In genomic region chr5:148897941-148898417, GRCm38 (mm10) we compare ENCODE assay signal across 7 mouse cellular contexts. TPM values are rescaled to one million over a fixed set of nuclear protein-coding genes. Genes with fewer than 3 reads are reported as not detected.
DNase-seq lines count a peak whose midpoint lies in the region; ATAC-seq lines count a peak whose summit lies in the region.

No protein-coding gene starts in this region.

- WGBS in forebrain, embryonic 14.5 days = 57% methylated on average over 12 of the region's 12 CpGs
- 57% methylated on average over 12 of the region's 12 CpGs for WGBS in kidney, embryonic 16.5 days
- WGBS in midbrain, embryonic 13.5 days = 78% methylated on average over 12 of the region's 12 CpGs

- peak; percentile 41 for DNase-seq in forebrain, embryonic 14.5 days (ENCODE audit: low spot score)
- no peak for DNase-seq in cerebellum, adult 11 months
- no peak for DNase-seq in frontal cortex, postnatal 36 days (ENCODE audit: low spot score in 2 of 2)

- peak overlapping the region; percentile 35 for H3K4me3 ChIP-seq in megakaryocyte, embryonic 14.5 days (replicated peaks)
- H3K4me3 ChIP-seq in forebrain, embryonic 14.5 days (ENCODE audit: low read depth, low read length) = no peak overlapping the region
- no peak overlapping the region for H3K4me3 ChIP-seq in kidney, embryonic 16.5 days (ENCODE audit: low read length)
- no peak overlapping the region for H3K4me3 ChIP-seq in midbrain, embryonic 13.5 days (replicated peaks)

- H3K36me3 ChIP-seq in megakaryocyte, embryonic 14.5 days (replicated peaks; ENCODE audit: low read length) = peaks cover 59% of the 10 kb centered on the region
- peaks cover 24% of the 10 kb centered on the region for H3K36me3 ChIP-seq in forebrain, embryonic 14.5 days (ENCODE audit: control insufficient read depth, insufficient read depth, low read length)
- H3K36me3 ChIP-seq in kidney, embryonic 16.5 days (ENCODE audit: insufficient read depth, low read length) = peaks cover 11% of the 10 kb centered on the region; the same call in 1 of the 2 replicates
- H3K36me3 ChIP-seq in midbrain, embryonic 13.5 days = peaks cover 32% of the 10 kb centered on the region

- H3K9me3 ChIP-seq in megakaryocyte, embryonic 14.5 days = 0 out of 2 replicates have a peak, but pooled peaks cover 3% of the 10 kb centered on the region
- H3K9me3 ChIP-seq in forebrain, embryonic 14.5 days (replicated peaks; ENCODE audit: control insufficient read depth, low read length) = no peaks in the 10 kb centered on the region
- H3K9me3 ChIP-seq in kidney, embryonic 16.5 days (ENCODE audit: low read length) = no peaks in the 10 kb centered on the region
- H3K9me3 ChIP-seq in midbrain, embryonic 13.5 days = no peaks in the 10 kb centered on the region

- peaks cover 40% of the 10 kb centered on the region for H3K4me1 ChIP-seq in megakaryocyte, embryonic 14.5 days
- peaks cover 3% of the 10 kb centered on the region; the same call in 1 of the 2 replicates for H3K4me1 ChIP-seq in forebrain, embryonic 14.5 days (ENCODE audit: control insufficient read depth, insufficient read depth, low read length)
- H3K4me1 ChIP-seq in kidney, embryonic 16.5 days (ENCODE audit: insufficient read depth, low read length) = peaks cover 14% of the 10 kb centered on the region
- peaks cover 27% of the 10 kb centered on the region for H3K4me1 ChIP-seq in midbrain, embryonic 13.5 days (replicated peaks)

- H3K4me2 ChIP-seq in forebrain, embryonic 14.5 days (ENCODE audit: low read length) = no peak overlapping the region
- H3K4me2 ChIP-seq in kidney, embryonic 16.5 days (replicated peaks; ENCODE audit: low read depth, low read length) = no peak overlapping the region
- no peak overlapping the region for H3K4me2 ChIP-seq in midbrain, embryonic 13.5 days (replicated peaks)

- no peak overlapping the region for H3K9ac ChIP-seq in forebrain, embryonic 14.5 days (ENCODE audit: low read length)
- H3K9ac ChIP-seq in kidney, embryonic 16.5 days (replicated peaks; ENCODE audit: low read length) = no peak overlapping the region
- no peak overlapping the region for H3K9ac ChIP-seq in midbrain, embryonic 13.5 days (replicated peaks)

- no peaks in the 10 kb centered on the region for H3K27me3 ChIP-seq in megakaryocyte, embryonic 14.5 days (replicated peaks)
- no peaks in the 10 kb centered on the region for H3K27me3 ChIP-seq in forebrain, embryonic 14.5 days (replicated peaks; ENCODE audit: control insufficient read depth, insufficient read depth, low read length)
- no peaks in the 10 kb centered on the region for H3K27me3 ChIP-seq in kidney, embryonic 16.5 days (ENCODE audit: insufficient read depth, low read length)
- no peaks in the 10 kb centered on the region for H3K27me3 ChIP-seq in midbrain, embryonic 13.5 days

- ATAC-seq in megakaryocyte, adult 5-6 weeks (ENCODE audit: poor library complexity, severe bottlenecking) = no peak
- ATAC-seq in forebrain, embryonic 14.5 days = peak; percentile 50
- peak; percentile 37; the same call in 1 of the 2 replicates for ATAC-seq in kidney, embryonic 16.5 days (ENCODE audit: low FRiP score, low TSS enrichment)
- 0 out of 2 replicates have a peak, but pooled peaks have one; percentile 30 for ATAC-seq in midbrain, embryonic 13.5 days

- no peak overlapping the region for H3K27ac ChIP-seq in forebrain, embryonic 14.5 days (ENCODE audit: low read depth, low read length)
- no peak overlapping the region for H3K27ac ChIP-seq in kidney, embryonic 16.5 days (ENCODE audit: low read length)
- H3K27ac ChIP-seq in midbrain, embryonic 13.5 days = no peak overlapping the region

RNA-seq across cellular contexts. Expression of gene Katnal1, which starts 31.1 kb away (rescaled TPM):
- 1.7 and 3.0 TPM in 2 replicates for polyA plus RNA-seq in megakaryocyte, embryonic 14.5 days (2012; ENCODE audit: insufficient read depth, low replicate concordance)
- 1.8 and 3.1 TPM in 2 replicates for total RNA-seq in megakaryocyte, adult 5-6 weeks (2015)
- 2.4 and 2.5 TPM in 2 replicates for total RNA-seq in megakaryocyte, adult 5-6 weeks (2017)
- polyA plus RNA-seq in forebrain, embryonic 14.5 days (2014; fragmentation: Nextera tagmentation; extraction: Ambion mirVana) = 30.6 and 34.0 TPM in 2 replicates
- 10.0 and 12.9 TPM in 2 replicates for polyA plus RNA-seq in kidney, embryonic 16.5 days (2015; fragmentation: Nextera tagmentation; extraction: Ambion mirVana)
- polyA plus RNA-seq in midbrain, embryonic 13.5 days (2015; fragmentation: Nextera tagmentation; extraction: Ambion mirVana) = 39.3 and 39.5 TPM in 2 replicates
